Mouse (Mus musculus) kidney, adult 8-10 months (tissue): ENCODE measurements around the gene Gm26920.

Source experiments
- DNase-seq, 2 experiments: peaks; one replicate each; pipeline ENCODE4 v3.0.0; 2022

The Gm26920 gene

GRCm38 (mm10) chr7:30050882-30051548 lies 39.2 kb downstream of the Gm26920 start, which contains the start of gene Zfp14:
Gene Zfp14, minus strand, starts transcription at chr7:30051380.
- peak; percentile 72 to 82 for DNase-seq

DNA sequence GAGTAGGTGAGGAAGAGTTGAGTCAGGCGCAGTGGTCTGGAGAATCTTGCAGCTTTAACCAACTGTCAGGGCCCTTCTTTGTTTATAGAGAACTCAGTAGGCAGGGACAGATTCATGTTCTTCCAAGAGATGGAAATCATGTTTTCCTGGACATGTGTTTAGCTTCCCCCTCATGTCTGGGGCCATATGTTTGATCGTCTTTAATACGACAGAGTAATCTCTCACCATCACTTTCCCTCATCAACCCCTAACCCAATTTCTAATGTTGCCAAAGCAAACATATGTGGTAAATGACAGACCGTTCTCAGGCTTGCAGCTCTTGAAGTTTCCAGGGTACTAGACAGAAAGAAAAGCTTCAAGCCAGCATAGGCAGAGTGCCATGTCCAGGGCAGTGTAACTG lies 42.1 kb downstream of the Gm26920 start:
- no peak for DNase-seq

GRCm38 (mm10) chr7:30044354-30044753 lies 45.9 kb downstream of the Gm26920 start:
- DNase-seq, result no peak

DNA sequence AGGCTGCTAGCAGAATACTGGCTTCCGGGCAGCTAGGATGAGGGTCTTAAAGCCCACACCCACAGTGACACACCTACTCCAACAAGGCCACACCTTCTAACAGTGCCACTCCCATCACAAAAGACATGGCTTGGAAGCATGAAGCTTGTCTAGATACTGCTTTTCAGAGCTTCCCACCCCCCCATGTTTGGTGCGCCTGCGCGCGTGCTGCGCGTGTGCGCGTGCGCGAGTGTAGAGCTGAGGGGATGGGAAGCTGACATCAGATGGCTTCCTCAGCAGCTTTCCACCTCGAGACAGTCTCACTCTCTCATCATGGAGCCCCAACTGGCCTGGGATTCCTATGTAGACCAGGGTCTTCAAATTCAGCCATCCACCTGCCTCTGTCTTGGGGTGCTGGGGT lies 55.9 kb downstream of the Gm26920 start:
- DNase-seq, result no peak

GRCm38 (mm10) chr7:30031379-30031778 lies 58.8 kb downstream of the Gm26920 start:
- no peak for DNase-seq

GRCm38 (mm10) chr7:30030677-30031076 lies 59.5 kb downstream of the Gm26920 start:
- peak in 1 of 2 experiments; percentile 31 for DNase-seq

DNA sequence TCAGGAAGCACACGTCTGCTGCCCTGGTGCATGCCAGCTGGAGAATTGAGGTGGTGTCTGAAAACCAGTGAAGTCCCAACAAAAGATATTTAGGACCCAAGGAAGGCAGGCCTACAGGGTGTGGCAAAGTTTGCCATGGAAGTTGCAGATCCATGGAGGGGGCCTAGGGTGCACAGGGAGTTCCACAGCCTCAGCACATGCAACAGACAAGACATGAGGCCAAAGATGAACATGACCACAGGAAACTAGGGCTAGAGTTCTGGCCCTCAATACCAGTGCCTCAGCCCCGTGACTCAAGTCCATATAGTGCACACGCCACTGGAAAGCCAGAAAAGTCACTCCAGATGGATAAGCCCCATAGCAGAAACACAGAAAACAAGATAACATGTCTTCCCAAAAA lies 61.6 kb downstream of the Gm26920 start:
- DNase-seq, result no peak

DNA sequence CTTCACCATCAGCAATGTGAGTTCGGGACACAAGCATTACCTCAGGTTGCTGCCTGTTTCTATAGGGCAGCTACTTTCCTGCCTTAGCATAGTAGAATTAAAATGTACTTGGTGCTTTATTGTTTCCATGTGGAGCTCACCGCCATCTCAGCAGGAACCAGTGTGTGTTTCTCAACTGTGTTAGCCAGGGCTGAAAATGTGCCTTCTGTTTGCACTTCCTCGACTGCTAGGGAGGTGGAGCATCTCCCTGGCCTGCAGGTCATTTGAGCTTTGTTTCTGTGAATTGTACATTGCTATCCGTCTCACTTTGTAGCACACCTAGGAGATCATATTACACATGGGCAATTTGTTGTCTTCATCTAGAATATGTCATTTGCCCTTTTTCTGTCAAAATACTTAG lies 62.9 kb downstream of the Gm26920 start:
- no peak for DNase-seq

GRCm38 (mm10) chr7:30025358-30025757 lies 64.9 kb downstream of the Gm26920 start:
- DNase-seq, result no peak

DNA sequence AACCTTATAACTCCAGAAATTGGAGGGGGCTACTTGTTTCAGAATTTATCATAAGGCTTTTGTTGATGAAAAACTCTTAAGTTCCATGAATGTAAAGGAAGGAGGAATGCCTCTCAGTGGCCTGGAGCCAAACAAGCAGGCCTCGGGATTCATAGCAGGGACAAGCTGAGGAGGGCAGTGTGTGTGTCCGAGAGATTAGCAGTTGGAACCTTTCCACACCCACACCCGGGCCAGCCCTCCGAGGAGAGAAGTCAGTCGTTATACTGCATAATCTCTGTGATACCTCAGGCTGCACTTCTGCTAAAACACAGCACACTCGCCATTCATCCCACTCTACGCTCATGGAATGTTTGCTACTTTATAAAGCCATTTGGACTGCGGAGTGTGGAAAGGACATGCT lies 66.4 kb downstream of the Gm26920 start:
- no peak for DNase-seq

DNA sequence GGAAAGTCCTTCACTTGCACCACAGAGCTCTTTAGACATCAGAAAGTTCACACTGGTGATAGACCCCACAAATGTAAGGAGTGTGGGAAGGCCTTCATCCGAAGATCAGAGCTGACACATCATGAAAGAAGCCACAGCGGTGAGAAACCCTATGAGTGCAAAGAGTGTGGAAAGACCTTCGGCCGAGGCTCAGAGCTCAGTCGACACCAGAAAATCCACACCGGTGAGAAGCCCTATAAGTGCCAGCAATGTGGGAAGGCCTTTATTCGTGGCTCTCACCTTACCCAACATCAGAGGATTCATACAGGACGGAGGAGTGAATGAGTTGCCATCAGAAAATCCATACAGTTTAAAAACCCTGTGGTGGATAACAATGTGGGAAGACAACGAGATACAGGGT lies 66.9 kb downstream of the Gm26920 start:
- DNase-seq, result no peak

DNA sequence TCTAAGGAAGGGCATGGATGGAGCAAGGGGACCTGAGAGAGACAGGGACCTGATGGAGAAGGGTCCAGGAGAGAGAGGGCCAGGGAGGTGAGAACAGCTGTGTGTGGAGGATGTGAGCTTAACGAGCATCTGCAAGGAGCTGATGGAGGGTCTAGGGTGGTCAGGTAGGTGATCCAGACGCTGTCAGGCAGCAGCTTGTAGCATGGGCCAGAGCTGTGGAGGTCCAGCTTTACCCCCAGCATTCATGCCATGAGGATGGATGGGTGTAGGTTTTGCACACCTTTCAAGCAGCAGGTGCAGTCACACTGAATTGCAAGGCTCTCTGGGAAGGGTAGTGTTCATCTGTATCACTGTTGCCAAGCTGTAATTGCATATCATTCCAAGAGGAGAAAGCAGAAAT lies 70.7 kb downstream of the Gm26920 start:
- no peak for DNase-seq

DNA sequence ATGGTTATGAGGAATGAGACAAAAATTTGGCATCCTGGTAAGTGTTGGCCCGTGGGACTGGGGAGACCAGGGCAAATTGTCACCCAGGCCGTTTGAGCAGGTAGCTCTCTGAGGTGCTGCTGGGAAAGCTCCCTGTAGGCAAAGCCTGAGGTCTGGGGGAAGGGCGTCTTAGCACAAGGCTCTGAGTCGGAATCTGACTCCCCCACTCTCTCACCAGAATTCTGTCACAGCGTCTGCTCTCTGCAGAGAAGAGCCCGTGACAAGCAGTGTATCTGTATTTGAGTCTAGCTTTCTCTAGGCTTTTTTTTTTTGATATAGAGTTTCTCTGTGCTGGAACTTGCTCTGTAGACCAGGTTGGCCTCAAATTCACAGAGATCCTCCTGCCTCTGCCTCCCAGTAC lies 73.0 kb downstream of the Gm26920 start:
- DNase-seq, result no peak

DNA sequence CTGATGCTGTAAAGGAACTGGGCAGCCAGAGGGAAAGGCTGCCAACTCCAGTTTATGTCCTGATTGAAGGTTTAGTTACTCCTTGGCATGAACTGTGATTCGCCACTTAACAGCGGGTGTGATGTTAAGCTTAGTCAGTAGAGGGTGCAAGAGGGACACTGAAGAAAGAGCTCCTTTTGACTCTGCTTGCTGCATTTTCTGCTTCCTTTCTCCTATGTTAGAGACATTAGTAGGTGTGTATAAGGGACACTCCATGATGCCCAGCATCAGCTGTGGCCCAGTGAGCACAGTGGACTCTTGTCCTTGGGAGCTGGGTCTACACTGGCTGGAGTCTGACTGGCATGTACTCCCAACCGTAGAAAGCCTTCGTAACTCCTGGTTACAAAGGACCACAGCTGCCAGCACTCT lies 77.2 kb downstream of the Gm26920 start:
- DNase-seq, result peak; percentile 51 to 60

DNA sequence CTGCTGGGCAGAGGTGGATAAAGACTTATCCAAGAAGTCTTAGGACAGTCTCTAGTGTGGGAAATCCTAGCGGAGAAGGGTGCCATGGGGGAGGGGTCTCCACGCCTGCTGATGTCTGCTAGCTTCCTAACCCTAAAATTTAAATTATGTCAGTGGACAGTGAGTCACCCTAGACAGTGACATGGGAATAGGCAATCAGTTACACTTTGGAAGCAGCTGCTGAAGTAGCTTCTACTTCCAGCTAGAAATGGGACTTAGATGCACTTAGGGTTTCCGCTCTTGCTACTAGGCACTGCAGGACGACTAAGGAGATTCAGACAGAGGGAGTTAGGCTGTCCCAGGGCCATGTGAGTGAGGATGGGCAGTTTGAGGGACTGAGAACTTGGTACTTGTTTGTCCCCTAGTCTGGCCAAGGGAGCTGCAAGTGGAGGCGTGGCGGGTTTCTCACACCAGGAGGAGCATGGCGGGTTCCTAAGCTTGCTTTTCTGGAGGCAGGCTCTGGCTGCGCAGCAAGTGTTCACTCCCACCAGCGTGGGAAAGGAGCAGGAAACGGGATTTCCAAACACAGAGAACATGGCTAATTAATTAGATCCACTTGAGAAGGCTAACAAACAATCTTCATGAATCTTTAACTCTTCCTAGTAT lies 79.5 kb downstream of the Gm26920 start:
- DNase-seq, result no peak

GRCm38 (mm10) chr7:30009321-30010085 lies 80.7 kb downstream of the Gm26920 start:
- DNase-seq, result peak in 1 of 2 experiments; percentile 44

DNA sequence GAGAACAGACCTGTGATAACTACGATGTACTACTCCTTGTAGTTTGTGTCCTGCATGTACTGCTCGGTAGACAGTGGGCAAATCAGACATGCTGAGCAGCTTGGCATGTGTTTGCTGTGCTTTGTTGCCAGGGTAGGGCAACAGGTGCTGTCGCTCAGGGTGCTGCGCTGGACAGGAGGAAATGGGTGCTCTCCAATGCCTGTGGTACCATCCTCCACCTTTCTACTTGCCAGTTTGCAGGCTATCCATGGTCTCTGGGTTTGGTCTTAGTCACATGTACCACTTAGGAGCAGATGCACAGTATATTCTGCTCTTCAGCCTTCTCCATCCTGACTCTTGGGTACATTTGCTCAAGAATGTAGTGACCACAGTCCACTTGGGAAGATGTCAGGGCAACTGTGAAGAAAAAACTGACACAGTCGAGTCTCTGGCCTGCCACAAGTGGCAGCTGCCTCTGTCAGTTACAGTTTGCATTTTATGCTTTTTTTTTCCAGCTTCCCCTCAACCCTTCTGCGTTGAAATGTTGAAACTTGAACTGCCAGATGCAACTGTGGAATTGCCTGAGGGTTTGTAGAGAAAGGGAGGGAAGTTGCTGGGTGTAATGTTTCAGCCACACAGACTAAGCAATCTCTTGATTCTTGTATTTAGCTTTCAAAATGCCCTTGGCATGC lies 82.1 kb downstream of the Gm26920 start:
- DNase-seq, result no peak

DNA sequence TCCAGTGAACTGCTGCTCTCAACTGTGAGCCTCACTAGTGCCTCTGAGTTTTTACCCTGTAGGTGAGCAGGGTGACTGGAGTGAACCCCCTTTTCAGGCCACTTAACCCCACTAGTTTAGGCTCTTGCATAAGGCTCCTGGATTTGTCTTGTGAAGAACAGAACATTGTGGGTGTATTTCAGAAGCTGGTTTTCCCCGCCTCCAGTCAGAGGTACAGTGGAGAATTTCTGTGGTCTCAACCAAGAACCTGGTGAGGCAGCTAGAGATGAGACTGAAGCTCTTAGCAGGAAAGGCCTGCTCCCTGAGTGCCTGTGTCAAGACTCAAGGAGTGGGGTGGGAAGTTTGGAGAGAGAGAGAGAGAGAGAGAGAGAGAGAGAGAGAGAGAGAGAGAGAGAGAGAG lies 82.6 kb downstream of the Gm26920 start:
- no peak for DNase-seq
